Mouse (Mus musculus): ENCODE measurements around the gene Fam114a2. TPM values are rescaled to one million over a fixed set of nuclear protein-coding genes. Genes with fewer than 3 reads are reported as not detected.

Fam114a2 gene
- polyA plus RNA-seq, 1 experiment, result 3.1 TPM

DNA sequence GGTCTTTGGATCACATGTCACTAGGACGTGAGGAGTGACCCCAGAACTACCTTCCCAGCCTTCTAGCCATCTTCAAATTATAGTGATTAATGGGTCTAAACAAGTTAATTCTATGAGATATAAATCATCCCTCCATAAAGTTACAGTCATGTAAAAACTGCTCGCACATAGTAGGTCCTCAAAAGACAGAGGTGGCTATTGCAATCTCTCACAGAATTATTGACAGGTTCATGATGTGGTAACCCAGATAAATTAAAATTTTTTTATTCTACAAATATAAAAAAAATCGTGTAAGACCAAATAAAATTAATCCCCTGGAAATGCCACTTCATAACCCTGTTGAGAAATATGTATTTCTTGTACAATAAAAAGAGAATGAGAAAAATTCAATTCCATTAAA lies 52.6 kb downstream of the Fam114a2 start:
- peaks cover 3% of the 10 kb centered on the region for H3K27me3 ChIP-seq (replicated peaks)
- H3K4me1 ChIP-seq, result peaks cover 18% of the 10 kb centered on the region
- no peak for TF ChIP-seq FLI1 (IDR thresholded peaks at IDR 0.05; ENCODE audit: low read length)
- TF ChIP-seq GATA1 (IDR thresholded peaks at IDR 0.05; ENCODE audit: borderline replicate concordance, low read length), result no peak
- H3K36me3 ChIP-seq (replicated peaks; ENCODE audit: low read length), result no peaks in the 10 kb centered on the region
- H3K4me3 ChIP-seq (replicated peaks), result no peak overlapping the region
- H3K9me3 ChIP-seq, result peaks cover 7% of the 10 kb centered on the region; the same call in 1 of the 2 replicates

DNA sequence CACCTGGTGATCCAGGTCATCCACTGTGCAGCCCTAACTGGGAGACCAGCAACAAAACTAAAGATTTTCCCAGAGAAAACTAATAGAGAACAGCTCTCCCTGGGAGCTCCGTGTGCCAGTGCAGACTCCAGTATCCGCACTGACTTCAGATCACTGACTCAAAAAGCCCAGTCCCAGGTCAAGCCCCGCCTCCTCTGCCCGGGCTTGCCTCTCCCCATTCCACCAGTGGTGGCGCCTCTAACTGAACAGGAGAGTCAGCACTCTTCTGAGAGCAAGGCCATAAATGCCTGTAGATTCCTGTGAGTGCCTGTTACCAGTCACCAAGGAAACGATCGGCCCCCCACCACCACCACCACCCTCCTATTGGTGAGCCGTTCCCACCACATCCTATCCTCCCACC lies 53.4 kb downstream of the Fam114a2 start:
- H3K4me1 ChIP-seq, result peaks cover 15% of the 10 kb centered on the region
- H3K9me3 ChIP-seq, result peaks cover 7% of the 10 kb centered on the region; the same call in 1 of the 2 replicates
- no peaks in the 10 kb centered on the region for H3K36me3 ChIP-seq (replicated peaks; ENCODE audit: low read length)
- peaks cover 2% of the 10 kb centered on the region for H3K27me3 ChIP-seq (replicated peaks)
- TF ChIP-seq GATA1 (IDR thresholded peaks at IDR 0.05; ENCODE audit: borderline replicate concordance, low read length), result no peak
- TF ChIP-seq FLI1 (IDR thresholded peaks at IDR 0.05; ENCODE audit: low read length), result no peak
- no peak overlapping the region for H3K4me3 ChIP-seq (replicated peaks)

DNA sequence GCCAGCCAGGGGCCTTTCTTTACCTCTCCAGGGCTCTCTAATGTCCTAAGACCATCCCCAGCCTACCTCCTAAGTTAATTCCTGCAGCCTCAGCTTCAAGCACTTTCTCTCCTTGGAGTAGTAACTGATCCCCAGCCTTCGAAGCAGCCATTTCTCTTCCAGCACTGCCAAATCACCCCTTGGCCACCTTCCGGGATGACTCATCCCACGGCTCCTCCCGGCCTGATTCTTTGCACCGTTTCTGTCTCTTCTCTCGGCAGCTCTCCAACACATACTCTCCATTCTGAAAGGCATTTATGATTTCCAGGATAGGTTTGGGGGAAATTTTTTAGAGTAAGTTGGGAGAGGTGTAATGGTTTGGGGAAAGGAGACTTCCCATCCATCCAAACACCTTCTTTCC lies 58.7 kb downstream of the Fam114a2 start:
- no peaks in the 10 kb centered on the region for H3K36me3 ChIP-seq (replicated peaks; ENCODE audit: low read length)
- peaks cover 7% of the 10 kb centered on the region; the same call in 1 of the 2 replicates for H3K9me3 ChIP-seq
- peaks cover 3% of the 10 kb centered on the region for H3K27me3 ChIP-seq (replicated peaks)
- no peak for TF ChIP-seq FLI1 (IDR thresholded peaks at IDR 0.05; ENCODE audit: low read length)
- TF ChIP-seq GATA1 (IDR thresholded peaks at IDR 0.05; ENCODE audit: borderline replicate concordance, low read length), result no peak
- H3K4me3 ChIP-seq (replicated peaks), result no peak overlapping the region
- H3K4me1 ChIP-seq, result peaks cover 12% of the 10 kb centered on the region

DNA sequence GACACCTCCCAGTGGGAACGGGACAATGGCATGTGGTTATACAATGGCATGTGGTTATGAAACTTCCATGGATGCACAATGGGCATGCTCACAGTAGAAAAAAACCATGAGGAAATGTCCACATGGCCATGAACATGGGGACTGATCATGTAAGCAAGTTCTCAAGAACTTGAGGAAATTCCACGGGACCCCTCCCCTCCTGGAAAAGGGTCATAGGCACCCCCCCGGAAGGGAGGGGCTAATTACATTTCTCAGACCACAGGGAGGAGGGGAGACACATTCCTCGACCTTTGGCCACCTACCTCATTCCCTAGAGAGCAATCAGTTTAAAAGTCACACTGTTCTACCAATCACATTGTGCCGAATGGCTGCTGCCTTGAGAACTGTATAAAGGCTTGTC lies 64.0 kb downstream of the Fam114a2 start:
- H3K9me3 ChIP-seq, result no peaks in the 10 kb centered on the region
- TF ChIP-seq FLI1 (IDR thresholded peaks at IDR 0.05; ENCODE audit: low read length) (no peak), GATA1 (IDR thresholded peaks at IDR 0.05; ENCODE audit: borderline replicate concordance, low read length) (no peak)
- peaks cover 3% of the 10 kb centered on the region for H3K27me3 ChIP-seq (replicated peaks)
- no peaks in the 10 kb centered on the region for H3K36me3 ChIP-seq (replicated peaks; ENCODE audit: low read length)
- H3K4me3 ChIP-seq (replicated peaks), result no peak overlapping the region
- peaks cover 24% of the 10 kb centered on the region for H3K4me1 ChIP-seq

DNA sequence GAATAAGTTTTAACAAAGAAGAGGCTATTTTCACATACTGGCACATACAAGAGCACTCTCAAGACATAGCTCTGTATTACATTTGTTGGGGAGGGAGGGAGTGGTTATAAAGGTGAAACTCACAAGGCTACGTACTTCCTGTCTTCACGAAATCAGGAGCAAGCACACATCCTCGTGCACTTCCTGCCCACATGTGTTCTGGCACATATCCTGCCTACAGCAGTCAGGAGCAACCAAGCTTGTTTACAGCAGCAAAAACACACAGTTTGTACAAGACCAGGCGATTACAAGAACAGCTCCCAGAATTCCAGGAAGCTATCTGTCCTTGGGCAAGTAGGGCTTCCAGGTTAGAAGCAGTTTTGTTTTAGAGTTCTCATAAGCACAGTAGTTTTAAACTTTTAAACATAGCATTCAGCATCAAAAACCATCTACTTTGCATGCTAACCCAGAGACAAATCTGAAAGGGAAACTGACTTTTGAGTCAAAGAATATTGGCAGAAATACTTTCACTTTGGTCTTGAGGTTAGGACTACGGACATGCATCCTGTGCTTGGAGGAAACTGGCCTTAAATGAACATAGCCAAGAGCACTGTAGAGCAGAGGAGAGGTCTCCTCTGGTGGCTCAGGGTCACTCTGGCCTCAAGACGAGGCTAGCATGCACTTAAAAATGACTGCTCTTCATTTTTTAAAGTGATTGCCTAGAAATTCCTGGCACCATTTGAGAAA lies 73.0 kb downstream of the Fam114a2 start:
- H3K9me3 ChIP-seq, result 0 out of 2 replicates have a peak, but pooled peaks cover 5% of the 10 kb centered on the region
- peaks cover 51% of the 10 kb centered on the region for H3K4me1 ChIP-seq
- no peaks in the 10 kb centered on the region for H3K27me3 ChIP-seq (replicated peaks)
- peaks cover 2% of the 10 kb centered on the region for H3K36me3 ChIP-seq (replicated peaks; ENCODE audit: low read length)
- peak; percentile 73; the same call in 1 of the 2 replicates for TF ChIP-seq FLI1 (IDR thresholded peaks at IDR 0.05; ENCODE audit: low read length)
- peak; percentile 85; the same call in 1 of the 3 replicates for TF ChIP-seq GATA1 (IDR thresholded peaks at IDR 0.05; ENCODE audit: borderline replicate concordance, low read length)
- peak overlapping the region; percentile 88 for H3K4me3 ChIP-seq (replicated peaks)

DNA sequence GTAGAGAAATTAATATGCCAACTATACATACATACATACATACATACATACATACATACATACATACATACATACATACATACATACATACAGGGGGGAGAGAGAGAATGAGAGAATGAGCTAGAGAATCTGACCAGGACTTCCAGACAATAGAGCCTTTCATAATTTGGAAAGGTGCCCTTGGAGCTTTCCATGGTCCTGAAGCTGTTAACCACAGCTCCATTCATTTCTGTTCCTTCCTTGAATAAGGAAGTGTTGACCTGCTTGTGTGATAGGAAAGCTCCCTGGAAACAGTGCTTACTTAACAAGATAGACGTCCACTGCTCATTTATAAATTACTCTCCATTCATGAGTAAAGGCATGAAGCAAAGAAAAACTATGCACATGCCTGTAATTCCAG lies 84.3 kb downstream of the Fam114a2 start:
- peaks cover 2% of the 10 kb centered on the region for H3K27me3 ChIP-seq (replicated peaks)
- H3K9me3 ChIP-seq, result peaks cover 14% of the 10 kb centered on the region
- TF ChIP-seq GATA1 (IDR thresholded peaks at IDR 0.05; ENCODE audit: borderline replicate concordance, low read length) (no peak), FLI1 (IDR thresholded peaks at IDR 0.05; ENCODE audit: low read length) (no peak)
- H3K36me3 ChIP-seq (replicated peaks; ENCODE audit: low read length), result no peaks in the 10 kb centered on the region
- H3K4me3 ChIP-seq (replicated peaks), result no peak overlapping the region
- H3K4me1 ChIP-seq, result peaks cover 53% of the 10 kb centered on the region

Other genes with a start within 250 kb of the Fam114a2 start
- 0.83 TPM in 1 of 2 replicates, not detected in the other for gene Mfap3, start within 50 bp of the Fam114a2 start, polyA plus RNA-seq (2012; ENCODE audit: insufficient read depth, low replicate concordance)
- 0.74 and 2.0 TPM in 2 replicates for gene Galnt10, start 126.8 kb upstream of the Fam114a2 start, polyA plus RNA-seq (2012; ENCODE audit: insufficient read depth, low replicate concordance)

Data from megakaryocyte, embryonic 14.5 days (primary cell).